Mouse (Mus musculus) forebrain, embryonic 16.5 days (tissue): ENCODE results near the gene Adck1. TPM values are rescaled to one million over a fixed set of nuclear protein-coding genes. Genes with fewer than 3 reads are reported as not detected.

Source experiments
- ATAC-seq: fragments of 200-750 bp; cut with Nextera tagmentation; 2 replicates; pipeline ENCODE4 v1.8.0; 2017; ENCODE audit warnings: mild to moderate bottlenecking, moderate library complexity
- H3K27ac ChIP-seq: fragments of 300-500 bp; sonication (generic); 2 replicates; pipeline ENCODE4 v1.5.1; 2014; ENCODE audit warnings: low read length, control low read depth
- H3K27me3 ChIP-seq: fragments of 300-500 bp; sonication (generic); replicated peaks from 2 replicates; pipeline ENCODE4 v1.6.1; 2014; ENCODE audit warnings: low read length; ENCODE audit not compliant: control insufficient read depth, insufficient read depth
- H3K36me3 ChIP-seq: fragments of 300-500 bp; sonication (generic); 2 replicates; pipeline ENCODE4 v1.6.1; 2014; ENCODE audit not compliant: control insufficient read depth, insufficient read depth
- H3K4me1 ChIP-seq: fragments of 300-500 bp; sonication (generic); replicated peaks from 2 replicates; pipeline ENCODE4 v1.6.1; 2014; ENCODE audit warnings: low read length; ENCODE audit not compliant: control insufficient read depth, insufficient read depth
- H3K4me2 ChIP-seq: fragments of 300-500 bp; sonication (generic); 2 replicates; pipeline ENCODE4 v1.6.1; 2014; ENCODE audit warnings: mild to moderate bottlenecking, low read length, control low read depth
- H3K4me3 ChIP-seq: fragments of 300-500 bp; sonication (generic); replicated peaks from 2 replicates; pipeline ENCODE4 v1.5.1; 2014; ENCODE audit warnings: mild to moderate bottlenecking, low read length, control low read depth
- H3K9ac ChIP-seq: fragments of 300-500 bp; sonication (generic); replicated peaks from 2 replicates; pipeline ENCODE4 v1.6.1; 2014; ENCODE audit warnings: low read depth, low read length, control low read depth
- H3K9me3 ChIP-seq: fragments of 300-500 bp; sonication (generic); 2 replicates; pipeline ENCODE4 v1.6.1; 2016; ENCODE audit warnings: low read length; ENCODE audit not compliant: control insufficient read depth
- WGBS: fragments of 180-500 bp; shearing (Covaris S2); extraction: QIAGEN DNeasy Blood & Tissue Kit; methylation state at CpG from one replicate; pipeline ENCODE4 v1.1.7; 2014; 5-methylcytosine and 5-hydroxymethylcytosine counted together
- polyA plus RNA-seq: library from polyadenylated mRNA; unstranded; fragments of >200 nt; fragmentation: Nextera tagmentation; extraction: Ambion mirVana; gene quantifications from 2 replicates; pipeline ENCODE4 v1.2.1, GENCODE M21; 2015

Adck1 gene
- polyA plus RNA-seq, 1 experiment from 2014 or later = 39.4 TPM

DNA sequence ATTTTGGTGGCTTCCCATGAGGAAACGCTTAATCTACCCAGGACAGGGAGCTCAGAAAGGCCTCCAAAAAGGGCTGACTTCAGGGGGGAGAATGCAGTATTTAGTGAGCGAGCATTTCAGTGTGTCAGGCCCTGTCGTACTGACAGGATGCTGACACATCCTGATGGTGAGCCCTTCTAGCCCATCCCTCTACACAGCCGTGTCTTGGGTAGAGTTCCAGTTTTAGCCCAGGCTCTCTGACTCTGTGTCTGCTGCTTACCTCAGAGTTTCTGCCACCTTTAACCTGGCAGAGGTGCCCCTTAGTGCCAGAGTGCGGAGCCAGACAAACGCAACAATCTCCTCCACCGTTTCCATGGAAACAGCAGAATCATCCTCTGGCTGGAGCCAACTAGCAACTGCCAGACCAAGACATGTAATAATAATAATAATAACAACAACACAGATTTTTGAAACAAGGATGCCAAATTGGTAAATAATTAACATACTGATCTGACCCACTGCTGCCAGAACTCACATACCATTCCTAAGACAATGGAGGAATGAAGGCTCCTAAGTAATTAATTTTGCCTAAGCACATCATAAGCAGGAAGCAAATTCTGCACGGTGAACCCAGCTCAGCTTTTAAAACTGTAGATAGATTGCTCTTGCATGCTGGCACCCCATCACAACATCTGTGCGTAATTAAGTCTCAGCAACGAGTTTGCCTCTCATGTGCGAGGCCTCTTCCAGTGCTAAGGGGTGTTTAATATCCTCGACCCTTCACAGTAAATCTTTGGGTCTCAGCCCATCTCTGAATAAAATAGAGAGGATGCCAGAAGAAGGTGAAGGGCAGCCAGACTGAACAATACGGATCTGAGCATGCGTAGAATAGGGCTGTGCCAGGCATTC lies 81.8 kb downstream of the Adck1 start:
- H3K9ac ChIP-seq = no peak overlapping the region
- H3K9me3 ChIP-seq = no peaks in the 10 kb centered on the region
- no peaks in the 10 kb centered on the region; the same call in 1 of the 2 replicates for H3K36me3 ChIP-seq
- no peak overlapping the region for H3K4me2 ChIP-seq
- no peaks in the 10 kb centered on the region for H3K27me3 ChIP-seq
- peak; percentile 54; the same call in 1 of the 2 replicates for ATAC-seq
- H3K4me1 ChIP-seq = peaks cover 11% of the 10 kb centered on the region
- WGBS = 50% methylated on average over 14 of the region's 14 CpGs
- no peak overlapping the region for H3K4me3 ChIP-seq
- H3K27ac ChIP-seq = peak overlapping the region; percentile 35; the same call in 1 of the 2 replicates

DNA sequence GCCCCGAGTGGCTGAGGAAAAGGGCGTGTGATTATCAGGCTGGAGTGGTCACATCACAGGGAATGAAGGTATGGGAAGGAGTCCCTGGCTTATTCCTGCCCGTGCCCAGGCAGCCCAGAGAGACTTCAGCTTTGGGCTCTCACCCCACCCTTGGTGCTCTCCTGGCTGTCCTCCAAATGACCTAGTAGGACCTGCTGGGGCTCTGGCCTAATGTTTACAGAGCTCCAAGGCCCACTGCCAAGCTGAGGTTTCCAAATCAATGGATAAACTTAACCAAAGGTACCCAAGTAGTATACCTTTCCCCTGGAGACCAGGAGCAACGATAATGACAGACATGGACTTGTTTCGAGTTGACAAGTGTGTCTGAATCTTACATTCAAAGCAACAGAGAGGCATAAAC lies 83.7 kb downstream of the Adck1 start:
- no peaks in the 10 kb centered on the region for H3K9me3 ChIP-seq
- no peak overlapping the region for H3K27ac ChIP-seq
- no peak overlapping the region for H3K9ac ChIP-seq
- H3K4me3 ChIP-seq = no peak overlapping the region
- H3K4me1 ChIP-seq = peaks cover 11% of the 10 kb centered on the region
- ATAC-seq = no peak
- no peaks in the 10 kb centered on the region for H3K27me3 ChIP-seq
- no peak overlapping the region for H3K4me2 ChIP-seq
- H3K36me3 ChIP-seq = peaks cover 3% of the 10 kb centered on the region; the same call in 1 of the 2 replicates
- WGBS = 88% methylated on average over 5 of the region's 5 CpGs

- Histone ChIP-seq H3K4me1 (peaks cover 11% of the 10 kb centered on the region), H3K4me2 (no peak overlapping the region), H3K27ac (no peak overlapping the region), H3K9ac (no peak overlapping the region), H3K27me3 (no peaks in the 10 kb centered on the region), H3K36me3 (peaks cover 3% of the 10 kb centered on the region; the same call in 1 of the 2 replicates), H3K4me3 (no peak overlapping the region), H3K9me3 (no peaks in the 10 kb centered on the region)
- no peak for ATAC-seq
- WGBS = 87% methylated on average over 3 of the region's 3 CpGs
Measured at GRCm38 (mm10) chr12:88445471-88445870, 85.1 kb downstream of the Adck1 start.

GRCm38 (mm10) chr12:88450658-88451563 lies 90.6 kb downstream of the Adck1 start:
- no peaks in the 10 kb centered on the region for H3K27me3 ChIP-seq
- ATAC-seq = peak; percentile 72
- 34% methylated on average over 4 of the region's 4 CpGs for WGBS

DNA sequence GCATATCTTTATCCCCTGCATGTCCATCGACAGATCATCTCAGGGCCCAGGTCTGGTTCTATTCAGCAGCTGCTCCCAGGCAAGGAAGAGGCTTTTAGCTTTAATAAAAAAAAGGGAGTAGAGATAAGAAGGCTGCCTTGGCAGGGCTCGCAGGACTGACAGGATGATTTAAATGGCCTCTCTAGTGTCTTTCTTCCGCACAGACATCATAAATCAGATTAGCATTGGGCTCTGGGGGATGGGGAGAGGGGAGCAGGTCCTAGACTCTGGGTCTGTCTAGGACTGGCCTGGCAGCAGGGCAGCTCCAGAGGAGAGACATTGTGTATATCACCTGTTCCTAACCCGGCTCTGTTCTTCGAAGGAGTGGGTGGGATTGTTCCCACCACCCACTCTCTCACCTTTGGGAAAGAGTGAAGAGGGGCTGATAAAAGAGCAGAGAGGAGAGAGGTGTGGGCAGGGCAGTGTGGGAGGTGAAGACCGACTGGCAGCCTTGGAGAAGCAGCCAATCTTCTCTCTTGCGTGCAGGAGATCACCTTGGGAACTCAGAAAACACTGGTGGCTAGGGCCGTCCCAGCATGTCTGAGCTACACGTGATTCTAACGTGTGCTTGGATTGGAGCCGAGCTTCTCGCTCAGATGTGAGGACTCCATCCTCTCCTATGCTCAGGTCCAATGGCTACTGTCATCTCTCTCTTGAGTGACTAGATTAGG lies 94.5 kb downstream of the Adck1 start:
- no peak for ATAC-seq

More at GRCm38 (mm10) chr12:88450658-88451563, 90.6 kb downstream of the Adck1 start:
- Histone ChIP-seq H3K4me2 (no peak overlapping the region), H3K4me1 (peaks cover 3% of the 10 kb centered on the region; the same call in 1 of the 2 replicates), H3K9me3 (no peaks in the 10 kb centered on the region), H3K36me3 (peaks cover 3% of the 10 kb centered on the region; the same call in 1 of the 2 replicates), H3K4me3 (no peak overlapping the region), H3K27ac (no peak overlapping the region), H3K9ac (no peak overlapping the region)

GRCm38 (mm10) chr12:88457021-88457420 lies 96.7 kb downstream of the Adck1 start:
- ATAC-seq = no peak
- 97% methylated on average over 1 of the region's 1 CpGs for WGBS
- Histone ChIP-seq H3K9me3 (no peaks in the 10 kb centered on the region), H3K4me2 (no peak overlapping the region), H3K4me3 (no peak overlapping the region), H3K27ac (no peak overlapping the region), H3K36me3 (0 out of 2 replicates have a peak, but pooled peaks cover 3% of the 10 kb centered on the region), H3K27me3 (no peaks in the 10 kb centered on the region), H3K4me1 (no peaks in the 10 kb centered on the region), H3K9ac (no peak overlapping the region)

More for the DNA sequence above, 94.5 kb downstream of the Adck1 start:
- no peak overlapping the region for H3K9ac ChIP-seq
- peaks cover 3% of the 10 kb centered on the region; the same call in 1 of the 2 replicates for H3K4me1 ChIP-seq
- 95% methylated on average over 12 of the region's 12 CpGs for WGBS
- no peak overlapping the region for H3K4me3 ChIP-seq
- H3K27me3 ChIP-seq = no peaks in the 10 kb centered on the region
- no peaks in the 10 kb centered on the region for H3K36me3 ChIP-seq
- H3K9me3 ChIP-seq = no peaks in the 10 kb centered on the region
- no peak overlapping the region for H3K27ac ChIP-seq
- H3K4me2 ChIP-seq = no peak overlapping the region

DNA sequence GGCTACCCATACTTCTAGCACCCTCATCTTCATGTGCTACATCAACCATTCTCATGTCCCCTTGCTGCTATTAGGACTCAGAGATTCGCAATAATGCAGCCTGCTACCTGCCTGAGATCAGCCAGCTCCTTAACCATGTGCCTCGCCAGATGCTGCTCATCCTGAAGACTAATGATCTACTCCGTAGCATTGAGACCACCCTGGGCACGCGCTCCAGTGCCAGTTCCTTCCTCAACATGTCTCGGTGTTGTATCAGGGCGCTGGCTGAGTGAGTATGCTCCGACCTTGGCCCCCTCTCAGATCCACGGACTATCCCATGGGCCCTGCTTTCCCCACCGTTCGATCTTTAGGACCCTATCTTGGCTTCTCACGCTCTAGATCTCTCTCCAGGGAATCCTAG lies 98.6 kb downstream of the Adck1 start:
- H3K36me3 ChIP-seq = 0 out of 2 replicates have a peak, but pooled peaks cover 3% of the 10 kb centered on the region
- ATAC-seq = no peak

DNA sequence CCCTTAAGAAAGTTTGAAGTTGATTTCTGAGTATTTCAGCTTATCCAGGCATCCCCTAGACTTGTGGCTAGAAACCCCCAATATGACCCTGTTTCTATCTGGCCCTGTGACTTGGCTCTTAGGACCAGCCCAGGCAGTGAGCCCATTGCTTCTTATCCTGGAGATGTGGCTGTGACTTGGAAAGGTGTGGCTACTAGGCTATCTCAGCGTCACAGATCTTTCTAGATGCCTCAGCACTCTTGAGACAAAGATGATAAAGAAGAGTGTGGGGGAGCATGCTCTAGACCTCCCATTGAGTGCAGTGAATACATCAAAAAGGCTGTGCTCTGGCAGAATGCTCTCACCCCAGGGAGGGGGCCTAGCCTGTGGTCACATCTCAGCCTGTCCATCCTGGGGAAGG lies 99.1 kb downstream of the Adck1 start:
- ATAC-seq = no peak
- no peak overlapping the region for H3K9ac ChIP-seq
- no peaks in the 10 kb centered on the region for H3K4me1 ChIP-seq
- 0 out of 2 replicates have a peak, but pooled peaks cover 3% of the 10 kb centered on the region for H3K36me3 ChIP-seq
- no peaks in the 10 kb centered on the region for H3K9me3 ChIP-seq
- H3K4me3 ChIP-seq = no peak overlapping the region
- H3K27ac ChIP-seq = no peak overlapping the region
- WGBS = 68% methylated on average over 1 of the region's 1 CpGs
- H3K4me2 ChIP-seq = no peak overlapping the region
- H3K27me3 ChIP-seq = no peaks in the 10 kb centered on the region

More for the DNA sequence above, 98.6 kb downstream of the Adck1 start:
- H3K4me1 ChIP-seq = no peaks in the 10 kb centered on the region
- no peak overlapping the region for H3K9ac ChIP-seq
- 94% methylated on average over 12 of the region's 12 CpGs for WGBS
- H3K4me2 ChIP-seq = no peak overlapping the region
- no peaks in the 10 kb centered on the region for H3K9me3 ChIP-seq
- H3K27me3 ChIP-seq = no peaks in the 10 kb centered on the region
- H3K4me3 ChIP-seq = no peak overlapping the region
- no peak overlapping the region for H3K27ac ChIP-seq
